Mouse (Mus musculus): ENCODE data around the gene Nrg3. TPM values are rescaled to one million over a fixed set of nuclear protein-coding genes. Genes with fewer than 3 reads are reported as not detected.
"Not testable (repeated sequence)": the region's sequence is repeated elsewhere in the genome, so short reads cannot be mapped to it uniquely, and the experiment has no call there.

Gene Nrg3
- polyA plus RNA-seq, 1 experiment: not detected

DNA sequence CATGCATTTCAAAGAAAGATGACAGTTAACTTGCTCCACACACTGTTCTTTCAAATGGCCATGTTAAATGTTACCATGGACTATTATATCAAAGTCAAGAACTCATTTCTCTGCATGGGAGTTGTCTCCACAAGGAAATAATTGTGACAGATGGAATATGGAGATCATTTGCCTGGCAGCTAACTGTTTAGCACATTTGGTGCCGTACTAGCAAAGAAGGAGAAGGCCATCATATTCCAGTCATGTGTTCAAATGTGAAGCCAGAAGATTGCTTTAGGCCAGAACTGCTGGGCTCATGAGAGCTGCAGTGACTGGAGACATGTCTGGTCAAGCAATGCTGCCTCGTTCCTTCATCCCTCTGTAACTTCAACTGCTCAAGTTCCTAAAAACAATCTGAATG is 1025.8 kb downstream of the Nrg3 start:
- no peak for TF ChIP-seq CTCF (IDR thresholded peaks at IDR 0.05; ENCODE audit: low read depth, low read length)
- TF ChIP-seq POLR2A (IDR thresholded peaks at IDR 0.05; ENCODE audit: borderline replicate concordance, low read depth, low read length): no peak
- no peaks in the 10 kb centered on the region for H3K4me1 ChIP-seq (ENCODE audit: control insufficient read depth, insufficient read depth, low read length)
- no peak overlapping the region for H3K4me3 ChIP-seq (ENCODE audit: insufficient read depth, low read length)
- H3K27ac ChIP-seq (ENCODE audit: insufficient read depth, low read depth, low read length): no peak overlapping the region

- H3K4me3 ChIP-seq (ENCODE audit: insufficient read depth, low read length): no peak overlapping the region
- H3K27ac ChIP-seq (ENCODE audit: insufficient read depth, low read depth, low read length): no peak overlapping the region
- no peaks in the 10 kb centered on the region for H3K4me1 ChIP-seq (ENCODE audit: control insufficient read depth, insufficient read depth, low read length)
- no peak for TF ChIP-seq POLR2A (IDR thresholded peaks at IDR 0.05; ENCODE audit: borderline replicate concordance, low read depth, low read length)
- TF ChIP-seq CTCF (IDR thresholded peaks at IDR 0.05; ENCODE audit: low read depth, low read length): no peak
Measured at GRCm38 (mm10) chr14:38444788-38445187, 1028.1 kb downstream of the Nrg3 start.

DNA sequence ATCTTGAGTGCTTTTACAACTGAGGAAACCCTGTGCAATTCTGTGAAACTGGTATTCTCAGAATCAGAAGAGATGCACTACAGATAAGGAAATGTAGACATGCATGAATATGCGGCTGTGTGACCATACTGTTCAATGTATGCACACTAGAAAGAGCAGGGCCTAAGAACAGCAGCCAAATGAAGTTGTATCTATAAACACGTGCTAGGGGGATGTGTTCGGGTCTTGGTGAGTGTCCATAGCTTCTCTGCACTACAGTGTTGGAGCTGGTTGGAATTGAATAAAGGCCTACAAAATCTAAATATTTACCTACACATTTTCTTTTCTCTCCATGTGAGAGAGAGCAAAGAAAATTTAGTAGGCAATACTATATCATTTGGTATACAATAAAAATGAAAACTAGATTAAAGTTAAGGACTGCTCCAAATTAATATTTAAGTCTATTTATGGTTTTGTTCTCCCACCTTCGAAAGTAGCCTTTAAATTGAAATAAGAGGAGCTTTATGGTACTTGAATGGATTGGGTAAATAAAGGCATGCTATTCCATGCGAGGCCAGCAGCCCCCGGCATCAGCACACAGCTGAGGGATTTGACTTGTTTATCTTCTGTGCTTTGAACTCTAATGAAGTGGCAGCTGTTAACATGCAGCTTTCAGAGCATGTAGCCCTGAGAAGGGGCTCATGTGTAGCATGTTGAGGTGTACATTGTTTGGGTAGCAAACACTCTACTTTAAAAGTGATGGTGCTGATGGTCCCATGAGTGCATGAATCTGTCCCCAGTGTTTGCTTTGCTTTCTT is 1038.9 kb downstream of the Nrg3 start:
- no peak overlapping the region for H3K4me3 ChIP-seq (ENCODE audit: insufficient read depth, low read length)
- H3K4me1 ChIP-seq (ENCODE audit: control insufficient read depth, insufficient read depth, low read length): no peaks in the 10 kb centered on the region
- TF ChIP-seq POLR2A (IDR thresholded peaks at IDR 0.05; ENCODE audit: borderline replicate concordance, low read depth, low read length) (no peak), CTCF (IDR thresholded peaks at IDR 0.05; ENCODE audit: low read depth, low read length) (no peak)
- H3K27ac ChIP-seq (ENCODE audit: insufficient read depth, low read depth, low read length): no peak overlapping the region

GRCm38 (mm10) chr14:38374660-38375059 is 1098.2 kb downstream of the Nrg3 start:
- TF ChIP-seq CTCF (IDR thresholded peaks at IDR 0.05; ENCODE audit: low read depth, low read length): no peak
- TF ChIP-seq POLR2A (IDR thresholded peaks at IDR 0.05; ENCODE audit: borderline replicate concordance, low read depth, low read length): no peak
- Histone ChIP-seq H3K4me1 (ENCODE audit: control insufficient read depth, insufficient read depth, low read length) (no peaks in the 10 kb centered on the region), H3K27ac (ENCODE audit: insufficient read depth, low read depth, low read length) (no peak overlapping the region)

GRCm38 (mm10) chr14:38340967-38341366 is 1131.9 kb downstream of the Nrg3 start:
- TF ChIP-seq POLR2A (IDR thresholded peaks at IDR 0.05; ENCODE audit: borderline replicate concordance, low read depth, low read length) (no peak), CTCF (IDR thresholded peaks at IDR 0.05; ENCODE audit: low read depth, low read length) (no peak)
- H3K4me3 ChIP-seq (ENCODE audit: insufficient read depth, low read length): no peak overlapping the region
- H3K4me1 ChIP-seq (ENCODE audit: control insufficient read depth, insufficient read depth, low read length): no peaks in the 10 kb centered on the region
- no peak overlapping the region for H3K27ac ChIP-seq (ENCODE audit: insufficient read depth, low read depth, low read length)

More at GRCm38 (mm10) chr14:38374660-38375059, 1098.2 kb downstream of the Nrg3 start:
- no peak overlapping the region for H3K4me3 ChIP-seq (ENCODE audit: insufficient read depth, low read length)

- H3K27ac ChIP-seq (ENCODE audit: insufficient read depth, low read depth, low read length); H3K4me3 ChIP-seq (ENCODE audit: insufficient read depth, low read length): not testable (repeated sequence)
Measured at GRCm38 (mm10) chr14:38322841-38323240, 1150.0 kb downstream of the Nrg3 start.

GRCm38 (mm10) chr14:38320619-38321340 is 1152.1 kb downstream of the Nrg3 start:
- no peak for TF ChIP-seq POLR2A (IDR thresholded peaks at IDR 0.05; ENCODE audit: borderline replicate concordance, low read depth, low read length)
- TF ChIP-seq CTCF (IDR thresholded peaks at IDR 0.05; ENCODE audit: low read depth, low read length): no peak
- H3K4me3 ChIP-seq (ENCODE audit: insufficient read depth, low read length): no peak overlapping the region
- H3K27ac ChIP-seq (ENCODE audit: insufficient read depth, low read depth, low read length): no peak overlapping the region
- no peaks in the 10 kb centered on the region for H3K4me1 ChIP-seq (ENCODE audit: control insufficient read depth, insufficient read depth, low read length)

More at GRCm38 (mm10) chr14:38322841-38323240, 1150.0 kb downstream of the Nrg3 start:
- not testable (repeated sequence) for H3K4me1 ChIP-seq (ENCODE audit: control insufficient read depth, insufficient read depth, low read length)

Measured in bone marrow macrophage, adult 2 months (primary cell).